Mouse (Mus musculus): ENCODE data around the gene Akp3. TPM values are rescaled to one million over a fixed set of nuclear protein-coding genes. Genes with fewer than 3 reads are reported as not detected.

The Akp3 gene
- polyA plus RNA-seq, 1 experiment = not detected

DNA sequence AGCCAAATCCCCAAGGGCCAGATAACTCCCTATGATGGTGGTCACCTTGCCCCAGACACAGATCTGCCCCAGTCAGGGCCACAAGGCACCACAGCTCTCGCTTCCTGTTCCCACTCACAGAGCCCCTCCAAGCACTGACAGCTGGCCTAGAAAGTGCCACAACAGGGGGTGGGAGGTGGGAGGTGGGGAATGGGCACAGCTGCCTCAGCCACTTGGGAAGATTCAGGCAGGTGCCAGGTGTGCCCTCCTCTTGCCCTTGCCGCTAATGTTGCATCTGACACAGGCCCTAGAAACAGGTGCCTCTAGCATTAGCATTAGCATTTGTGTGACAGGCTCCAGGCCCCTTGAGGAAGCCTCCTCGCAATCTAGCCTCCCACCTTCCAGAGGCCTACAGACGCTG lies 16.8 kb downstream of the Akp3 start:
- 78% methylated on average over 4 of the region's 4 CpGs for WGBS
- no peaks in the 10 kb centered on the region for H3K4me1 ChIP-seq (ENCODE audit: control insufficient read depth, insufficient read depth, low read length)
- TF ChIP-seq CTCF (IDR thresholded peaks at IDR 0.05; ENCODE audit: control insufficient read depth, insufficient read depth, low read length) (no peak), POLR2A (IDR thresholded peaks at IDR 0.05; ENCODE audit: borderline replicate concordance, control insufficient read depth, low read depth, low read length) (no peak)

DNA sequence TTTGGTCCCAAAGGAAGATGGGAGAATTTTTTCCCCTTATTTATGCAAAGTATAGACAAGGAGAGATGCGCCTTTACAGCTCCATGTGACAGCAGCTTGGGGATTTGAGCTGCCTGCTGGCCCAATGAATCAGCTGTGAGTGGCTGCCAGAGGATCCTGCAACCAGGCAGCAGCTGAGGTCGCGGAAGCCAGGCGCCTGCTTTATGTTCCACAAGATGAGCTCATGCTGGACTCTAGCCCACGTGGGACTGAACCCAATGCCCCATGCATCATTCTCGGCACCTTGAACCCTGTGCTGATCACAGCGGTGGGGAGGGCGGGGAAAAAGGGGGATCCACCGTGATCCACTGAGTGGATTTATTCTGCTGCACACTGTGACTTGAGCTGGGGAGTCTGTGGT lies 17.7 kb downstream of the Akp3 start:
- no peaks in the 10 kb centered on the region for H3K4me1 ChIP-seq (ENCODE audit: control insufficient read depth, insufficient read depth, low read length)
- TF ChIP-seq CTCF (IDR thresholded peaks at IDR 0.05; ENCODE audit: control insufficient read depth, insufficient read depth, low read length) (no peak), POLR2A (IDR thresholded peaks at IDR 0.05; ENCODE audit: borderline replicate concordance, control insufficient read depth, low read depth, low read length) (no peak)
- H3K4me3 ChIP-seq (replicated peaks; ENCODE audit: control insufficient read depth, low read depth, low read length) = no peak overlapping the region
- WGBS = 81% methylated on average over 9 of the region's 9 CpGs
- no peak overlapping the region for H3K27ac ChIP-seq (ENCODE audit: control insufficient read depth, insufficient read depth, low read depth, low read length, poor library complexity)

More for the DNA sequence above, 16.8 kb downstream of the Akp3 start:
- H3K4me3 ChIP-seq (replicated peaks; ENCODE audit: control insufficient read depth, low read depth, low read length) = no peak overlapping the region
- H3K27ac ChIP-seq (ENCODE audit: control insufficient read depth, insufficient read depth, low read depth, low read length, poor library complexity) = no peak overlapping the region

DNA sequence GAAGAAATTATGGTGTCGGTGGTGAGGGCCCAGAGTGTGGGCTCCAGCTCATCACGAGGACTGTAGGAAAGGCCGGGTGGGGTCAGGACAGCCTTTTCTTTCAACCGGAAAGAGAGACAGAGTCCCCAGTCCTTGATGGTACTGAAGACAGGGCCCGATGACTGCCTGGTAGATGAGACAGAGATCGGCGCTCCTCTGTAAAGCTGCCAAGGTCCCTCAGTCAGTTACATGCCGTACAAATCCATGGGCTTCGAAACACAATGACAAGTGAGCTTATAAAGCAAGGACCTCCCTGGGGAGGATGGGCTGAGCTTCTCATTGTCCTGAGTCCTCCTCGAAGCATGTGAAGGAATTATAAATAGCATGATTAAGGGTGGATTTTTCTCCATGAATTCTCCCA lies 18.4 kb downstream of the Akp3 start:
- no peaks in the 10 kb centered on the region for H3K4me1 ChIP-seq (ENCODE audit: control insufficient read depth, insufficient read depth, low read length)
- TF ChIP-seq CTCF (IDR thresholded peaks at IDR 0.05; ENCODE audit: control insufficient read depth, insufficient read depth, low read length) (no peak), POLR2A (IDR thresholded peaks at IDR 0.05; ENCODE audit: borderline replicate concordance, control insufficient read depth, low read depth, low read length) (no peak)
- no peak overlapping the region for H3K4me3 ChIP-seq (replicated peaks; ENCODE audit: control insufficient read depth, low read depth, low read length)
- no peak overlapping the region for H3K27ac ChIP-seq (ENCODE audit: control insufficient read depth, insufficient read depth, low read depth, low read length, poor library complexity)
- 80% methylated on average over 10 of the region's 10 CpGs for WGBS

DNA sequence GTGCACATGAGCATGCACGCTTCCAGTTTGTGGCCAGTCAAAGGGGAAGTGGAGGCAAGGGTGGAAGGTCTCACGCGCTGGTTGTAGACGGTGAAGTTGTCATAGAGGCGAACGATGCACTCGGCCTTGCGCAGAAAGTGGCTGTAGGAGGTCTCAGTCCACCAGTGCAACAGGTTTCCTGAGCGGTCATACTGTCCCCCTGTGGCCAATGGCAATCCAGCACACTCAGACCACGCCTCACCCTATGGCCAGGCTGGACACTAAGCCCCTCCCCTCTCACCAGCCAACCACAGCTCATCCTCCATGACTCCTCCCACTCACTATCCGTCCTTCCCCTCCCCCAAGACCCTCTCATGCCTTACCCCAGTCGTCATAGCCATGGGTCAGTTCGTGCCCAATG lies 24.6 kb downstream of the Akp3 start:
- H3K27ac ChIP-seq (ENCODE audit: control insufficient read depth, insufficient read depth, low read depth, low read length, poor library complexity) = no peak overlapping the region
- no peak overlapping the region for H3K4me3 ChIP-seq (replicated peaks; ENCODE audit: control insufficient read depth, low read depth, low read length)
- WGBS = 27% methylated on average over 13 of the region's 13 CpGs
- TF ChIP-seq POLR2A (IDR thresholded peaks at IDR 0.05; ENCODE audit: borderline replicate concordance, control insufficient read depth, low read depth, low read length) = no peak
- no peak for TF ChIP-seq CTCF (IDR thresholded peaks at IDR 0.05; ENCODE audit: control insufficient read depth, insufficient read depth, low read length)
- no peaks in the 10 kb centered on the region for H3K4me1 ChIP-seq (ENCODE audit: control insufficient read depth, insufficient read depth, low read length)

DNA sequence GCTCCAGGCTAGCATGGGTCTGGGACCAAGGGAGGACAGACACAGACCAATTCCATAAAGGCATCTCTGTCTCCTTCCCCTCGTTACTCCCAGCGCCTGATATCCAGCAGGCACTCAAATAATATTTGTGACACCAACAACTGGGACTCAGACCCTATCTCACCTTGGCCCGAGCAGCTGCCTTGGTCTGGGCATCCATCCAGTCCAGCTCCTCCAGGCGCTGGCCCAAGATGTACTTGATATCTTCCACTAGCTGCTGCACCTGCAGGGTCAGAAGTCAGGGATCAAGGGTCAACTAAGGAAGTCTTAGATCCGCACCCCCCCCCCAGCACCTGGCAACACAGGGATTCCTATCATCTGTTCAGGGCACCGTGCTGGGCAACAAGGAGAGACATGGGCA lies 26.5 kb downstream of the Akp3 start:
- Histone ChIP-seq H3K4me1 (ENCODE audit: control insufficient read depth, insufficient read depth, low read length) (no peaks in the 10 kb centered on the region), H3K4me3 (replicated peaks; ENCODE audit: control insufficient read depth, low read depth, low read length) (no peak overlapping the region), H3K27ac (ENCODE audit: control insufficient read depth, insufficient read depth, low read depth, low read length, poor library complexity) (no peak overlapping the region)
- 71% methylated on average over 6 of the region's 6 CpGs for WGBS
- TF ChIP-seq POLR2A (IDR thresholded peaks at IDR 0.05; ENCODE audit: borderline replicate concordance, control insufficient read depth, low read depth, low read length) (no peak), CTCF (IDR thresholded peaks at IDR 0.05; ENCODE audit: control insufficient read depth, insufficient read depth, low read length) (no peak)

DNA sequence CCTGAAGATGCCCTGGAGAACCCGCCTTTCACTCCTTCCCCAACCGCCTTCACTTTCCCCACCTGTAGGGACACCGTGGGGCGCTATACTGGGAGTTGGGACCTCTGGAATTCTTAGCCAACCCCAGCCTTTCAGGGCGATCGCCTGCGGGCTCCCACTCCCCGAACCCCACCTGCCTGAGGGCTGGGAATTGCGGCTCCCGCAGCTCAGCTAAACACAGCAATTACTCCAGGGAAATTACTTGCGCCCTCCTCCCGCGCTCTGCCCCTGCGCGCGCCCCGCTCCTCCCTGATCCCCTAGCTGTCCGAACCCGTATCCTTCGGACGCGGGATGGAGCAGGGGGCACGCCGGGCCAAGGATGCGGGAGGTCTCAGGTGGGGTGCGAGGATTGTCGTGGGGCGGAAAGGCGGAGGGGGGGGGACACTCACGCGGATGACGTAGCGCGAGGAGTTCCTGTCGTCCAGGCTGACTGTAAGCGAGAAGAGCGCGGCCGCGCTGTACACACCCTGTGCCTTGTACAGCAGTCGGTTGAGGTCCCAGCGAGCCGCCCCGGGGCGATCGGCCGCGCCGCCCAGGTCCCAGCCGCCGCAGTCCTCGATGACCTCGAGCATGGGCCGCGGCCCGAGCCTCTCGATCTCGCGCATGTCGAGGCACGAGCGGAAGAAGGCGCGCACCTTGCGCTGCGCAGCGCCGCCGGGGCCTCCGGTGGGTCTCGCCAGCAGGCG lies 29.2 kb downstream of the Akp3 start:
- no peaks in the 10 kb centered on the region for H3K4me1 ChIP-seq (ENCODE audit: control insufficient read depth, insufficient read depth, low read length)
- no peak for TF ChIP-seq POLR2A (IDR thresholded peaks at IDR 0.05; ENCODE audit: borderline replicate concordance, control insufficient read depth, low read depth, low read length)
- TF ChIP-seq CTCF (IDR thresholded peaks at IDR 0.05; ENCODE audit: control insufficient read depth, insufficient read depth, low read length) = no peak
- 2% methylated on average over 72 of the region's 72 CpGs for WGBS
- H3K4me3 ChIP-seq (replicated peaks; ENCODE audit: control insufficient read depth, low read depth, low read length) = no peak overlapping the region
- H3K27ac ChIP-seq (ENCODE audit: control insufficient read depth, insufficient read depth, low read depth, low read length, poor library complexity) = no peak overlapping the region

DNA sequence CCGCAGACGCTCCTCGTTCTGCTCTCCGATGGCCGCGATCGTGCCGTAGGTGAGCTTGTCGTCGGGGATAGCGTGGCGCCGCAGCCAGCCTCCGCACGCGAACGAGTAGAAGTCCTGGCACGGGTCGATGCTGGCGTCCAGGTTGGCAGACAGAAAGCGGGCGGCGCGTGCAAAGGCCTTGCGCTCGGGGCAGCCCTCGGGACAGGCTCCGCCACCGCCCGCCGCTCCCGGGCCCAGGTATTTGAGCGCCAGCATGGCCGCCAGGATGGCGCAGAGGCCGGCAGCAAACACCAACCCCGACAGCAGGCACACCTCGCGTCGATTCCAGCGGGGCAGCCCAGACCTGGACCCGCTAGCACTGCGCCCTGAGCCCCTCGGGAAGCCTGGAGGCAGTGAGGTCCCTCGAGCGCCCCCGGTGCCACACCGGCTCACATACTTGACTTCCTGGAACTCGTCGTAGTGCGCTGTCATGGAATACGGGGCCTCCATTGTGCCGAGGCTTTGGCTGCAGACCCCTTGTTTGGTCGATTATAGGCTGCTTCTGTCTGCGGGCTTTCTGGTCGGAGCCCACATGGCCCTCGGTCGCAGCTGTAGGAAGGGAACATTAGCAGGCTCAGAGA lies 29.8 kb downstream of the Akp3 start:
- 5% methylated on average over 58 of the region's 58 CpGs for WGBS

DNA sequence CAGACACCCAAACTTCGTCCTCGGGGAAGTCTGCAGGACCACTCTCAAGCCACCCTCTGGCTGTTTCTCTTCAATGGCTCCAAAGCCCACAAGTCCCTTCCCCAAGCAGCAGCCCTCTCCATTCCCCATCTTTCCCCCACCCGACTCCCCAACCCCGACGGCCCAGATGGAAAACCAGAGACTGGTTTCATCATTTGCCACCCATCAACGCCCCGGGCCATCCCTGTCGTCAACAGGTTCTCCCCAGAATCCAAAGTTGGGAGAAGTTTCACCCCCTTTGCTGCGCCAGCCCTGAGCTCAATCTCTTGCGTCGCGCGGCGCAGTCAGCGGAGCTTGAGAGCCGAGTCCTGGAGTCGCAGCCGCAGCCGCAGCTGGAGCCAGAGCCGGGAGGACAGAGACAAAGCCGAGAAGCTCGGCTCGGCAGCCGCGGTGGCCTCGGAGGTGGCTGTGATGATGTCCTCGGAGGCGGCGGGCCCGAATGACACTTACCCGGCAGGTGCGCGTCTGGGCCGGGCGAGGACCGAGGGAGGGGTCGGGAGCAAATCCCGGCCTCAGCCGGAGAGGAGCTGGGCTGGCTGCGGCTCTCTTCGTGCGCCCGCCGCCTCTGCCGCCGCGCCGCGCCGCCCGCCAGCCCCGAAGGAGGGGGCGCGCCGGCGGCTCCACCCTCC lies 30.9 kb downstream of the Akp3 start:
- under 1% methylated on average over 56 of the region's 56 CpGs for WGBS
- H3K4me1 ChIP-seq (ENCODE audit: control insufficient read depth, insufficient read depth, low read length) = no peaks in the 10 kb centered on the region
- TF ChIP-seq POLR2A (IDR thresholded peaks at IDR 0.05; ENCODE audit: borderline replicate concordance, control insufficient read depth, low read depth, low read length) (no peak), CTCF (IDR thresholded peaks at IDR 0.05; ENCODE audit: control insufficient read depth, insufficient read depth, low read length) (no peak)
- no peak overlapping the region for H3K27ac ChIP-seq (ENCODE audit: control insufficient read depth, insufficient read depth, low read depth, low read length, poor library complexity)
- no peak overlapping the region for H3K4me3 ChIP-seq (replicated peaks; ENCODE audit: control insufficient read depth, low read depth, low read length)

More for the DNA sequence above, 29.8 kb downstream of the Akp3 start:
- Histone ChIP-seq H3K27ac (ENCODE audit: control insufficient read depth, insufficient read depth, low read depth, low read length, poor library complexity) (no peak overlapping the region), H3K4me3 (replicated peaks; ENCODE audit: control insufficient read depth, low read depth, low read length) (no peak overlapping the region), H3K4me1 (ENCODE audit: control insufficient read depth, insufficient read depth, low read length) (no peaks in the 10 kb centered on the region)
- TF ChIP-seq CTCF (IDR thresholded peaks at IDR 0.05; ENCODE audit: control insufficient read depth, insufficient read depth, low read length) (no peak), POLR2A (IDR thresholded peaks at IDR 0.05; ENCODE audit: borderline replicate concordance, control insufficient read depth, low read depth, low read length) (no peak)
